Mouse (Mus musculus) stomach, embryonic 15.5 days (tissue): ENCODE data around the gene Zdhhc16. TPM values are rescaled to one million over a fixed set of nuclear protein-coding genes. Genes with fewer than 3 reads are reported as not detected.
A peak's percentile ranks its signal among the peaks of the same experiment; 100 is the strongest.

Source experiments
- ATAC-seq: fragments of 200-750 bp; cut with Nextera tagmentation; 2 replicates; pipeline ENCODE4 v1.8.0; 2017; ENCODE audit warnings: low read depth, moderate number of reproducible peaks, moderate TSS enrichment; ENCODE audit not compliant: insufficient read depth, low FRiP score
- H3K27ac ChIP-seq: fragments of 300-500 bp; sonication (generic); 2 replicates; pipeline ENCODE4 v1.5.1; 2015; ENCODE audit warnings: mild to moderate bottlenecking, inconsistent platforms
- H3K27me3 ChIP-seq: fragments of 300-500 bp; sonication (generic); replicated peaks from 2 replicates; pipeline ENCODE4 v1.6.1; 2015; ENCODE audit warnings: inconsistent platforms
- H3K36me3 ChIP-seq: fragments of 300-500 bp; sonication (generic); 2 replicates; pipeline ENCODE4 v1.6.1; 2015; ENCODE audit warnings: inconsistent platforms
- H3K4me1 ChIP-seq: fragments of 300-500 bp; sonication (generic); 2 replicates; pipeline ENCODE4 v1.6.1; 2015; ENCODE audit warnings: inconsistent platforms
- H3K4me2 ChIP-seq: fragments of 300-500 bp; sonication (generic); 2 replicates; pipeline ENCODE4 v1.6.1; 2015; ENCODE audit warnings: mild to moderate bottlenecking, inconsistent platforms
- H3K4me3 ChIP-seq: fragments of 300-500 bp; sonication (generic); replicated peaks from 2 replicates; pipeline ENCODE4 v1.5.1; 2015; ENCODE audit warnings: inconsistent platforms
- H3K9ac ChIP-seq: fragments of 300-500 bp; sonication (generic); 2 replicates; pipeline ENCODE4 v1.6.1; 2015; ENCODE audit warnings: inconsistent platforms
- H3K9me3 ChIP-seq: fragments of 300-500 bp; sonication (generic); 2 replicates; pipeline ENCODE4 v1.6.1; 2016; ENCODE audit warnings: inconsistent platforms
- WGBS: fragments of 180-500 bp; shearing (Covaris S2); methylation state at CpG from one replicate; pipeline ENCODE4 v1.1.7; 2015; 5-methylcytosine and 5-hydroxymethylcytosine counted together
- polyA plus RNA-seq: library from polyadenylated mRNA; unstranded; fragments of >200 nt; fragmentation: Nextera tagmentation; extraction: Ambion mirVana; gene quantifications from 2 replicates; pipeline ENCODE4 v1.2.1, GENCODE M21; 2015

Zdhhc16 gene
- 73.4 and 82.2 TPM in 2 replicates for polyA plus RNA-seq

- Histone ChIP-seq H3K27ac (peak within 1 kb of the TSS; percentile 17), H3K36me3 (peaks cover 8% of the 10 kb centered on the region; the same call in 1 of the 2 replicates), H3K4me3 (peak within 1 kb of the TSS; percentile 80), H3K27me3 (no peaks in the 10 kb centered on the region), H3K4me2 (peak within 1 kb of the TSS; percentile 75), H3K4me1 (peaks cover 7% of the 10 kb centered on the region), H3K9me3 (no peaks in the 10 kb centered on the region), H3K9ac (peak within 1 kb of the TSS; percentile 79)
- under 1% methylated on average over 47 of the region's 47 CpGs for WGBS
- ATAC-seq, result peak; percentile 100
Measured at GRCm38 (mm10) chr19:41933179-41934086, at the start of gene Zdhhc16, which contains the start of gene Exosc1. TSS of gene Zdhhc16 (plus strand) at chr19:41933480. TSS of gene Exosc1 (minus strand) at chr19:41933423.

DNA sequence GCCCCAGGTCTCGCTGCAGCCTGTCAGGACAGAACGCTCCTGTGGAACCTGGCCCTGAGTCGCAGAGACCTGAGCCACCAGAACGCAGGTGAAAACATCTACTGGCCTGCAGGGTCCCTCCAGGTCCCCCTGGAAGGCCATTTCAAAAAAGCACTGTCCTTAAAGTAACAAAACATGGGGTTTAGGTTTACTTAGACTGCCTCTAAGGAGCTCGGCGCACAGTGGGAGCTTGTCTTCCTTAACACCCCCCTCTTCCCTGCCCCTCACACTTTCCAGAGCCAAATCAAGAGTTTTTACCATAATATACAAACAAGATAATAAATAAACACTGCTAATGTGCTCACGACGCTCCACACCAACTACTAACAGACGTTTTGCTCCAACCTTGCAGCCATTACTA, 49.4 kb upstream of the Zdhhc16 start:
- ATAC-seq, result no peak
- Histone ChIP-seq H3K36me3 (peaks cover 39% of the 10 kb centered on the region), H3K27ac (no peak overlapping the region), H3K9ac (no peak overlapping the region), H3K4me3 (no peak overlapping the region), H3K4me1 (no peaks in the 10 kb centered on the region), H3K27me3 (no peaks in the 10 kb centered on the region), H3K9me3 (no peaks in the 10 kb centered on the region), H3K4me2 (no peak overlapping the region)
- 86% methylated on average over 9 of the region's 9 CpGs for WGBS

- no peak overlapping the region for H3K27ac ChIP-seq
- ATAC-seq, result no peak
- H3K36me3 ChIP-seq, result peaks cover 37% of the 10 kb centered on the region
Measured at GRCm38 (mm10) chr19:41888191-41888590, 45.1 kb upstream of the Zdhhc16 start.

GRCm38 (mm10) chr19:41894959-41895358, 38.3 kb upstream of the Zdhhc16 start:
- peaks cover 5% of the 10 kb centered on the region for H3K36me3 ChIP-seq
- H3K9me3 ChIP-seq, result no peaks in the 10 kb centered on the region
- peaks cover 7% of the 10 kb centered on the region for H3K4me1 ChIP-seq
- H3K9ac ChIP-seq, result peak overlapping the region; percentile 13; the same call in 1 of the 2 replicates
- peak overlapping the region; percentile 83 for H3K4me3 ChIP-seq
- ATAC-seq, result no peak
- H3K27me3 ChIP-seq, result no peaks in the 10 kb centered on the region
- WGBS, result 38% methylated on average over 7 of the region's 7 CpGs
- H3K27ac ChIP-seq, result no peak overlapping the region
- peak overlapping the region; percentile 76 for H3K4me2 ChIP-seq

More at GRCm38 (mm10) chr19:41888191-41888590, 45.1 kb upstream of the Zdhhc16 start:
- H3K9ac ChIP-seq, result no peak overlapping the region
- no peaks in the 10 kb centered on the region for H3K9me3 ChIP-seq
- H3K27me3 ChIP-seq, result no peaks in the 10 kb centered on the region
- H3K4me1 ChIP-seq, result no peaks in the 10 kb centered on the region
- no peak overlapping the region for H3K4me2 ChIP-seq
- no peak overlapping the region for H3K4me3 ChIP-seq

DNA sequence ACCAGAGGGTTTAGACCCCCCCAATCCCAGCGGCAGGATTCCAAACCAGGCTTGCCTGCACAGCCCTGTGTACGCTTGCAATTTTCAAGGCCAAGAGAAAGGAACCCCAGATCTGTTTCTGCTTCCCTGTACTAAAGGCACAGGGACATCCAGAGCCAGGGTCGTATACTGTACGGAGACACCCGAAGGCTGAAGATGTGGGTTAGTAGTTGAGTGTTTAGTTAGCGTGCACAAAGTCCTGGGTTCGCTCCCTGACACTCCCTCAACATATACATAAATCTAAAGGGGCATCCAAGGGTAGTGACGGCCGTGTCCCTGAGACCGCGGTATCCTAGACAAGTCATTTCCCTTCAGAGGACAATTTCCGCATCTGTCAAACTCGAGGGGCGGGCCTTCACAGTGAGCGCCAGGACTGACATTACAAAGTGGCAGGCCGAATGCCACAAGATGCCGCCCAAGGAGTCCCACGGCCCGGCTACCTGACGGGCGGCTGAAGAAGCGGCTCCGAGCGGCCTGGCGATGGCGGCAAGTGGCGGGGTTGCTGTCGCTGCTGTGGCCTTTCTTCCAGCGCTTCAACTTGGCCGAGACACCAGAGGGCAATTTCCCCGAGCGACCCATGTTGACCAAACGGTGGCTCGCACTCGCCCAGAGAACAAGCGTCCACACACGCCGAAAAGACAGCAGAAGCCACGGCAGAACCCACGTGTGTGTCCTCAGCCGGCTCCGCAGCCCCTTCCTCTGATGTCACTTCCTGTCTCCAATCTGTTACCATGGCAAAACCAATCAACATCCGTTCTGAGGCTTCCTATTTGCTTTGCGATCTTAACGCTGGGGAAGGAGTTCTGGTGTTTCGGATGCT, 37.6 kb upstream of the Zdhhc16 start, which contains the start of gene Rrp12:
Rrp12 (minus strand) TSS at position 714 of the 859 bp plus-strand sequence.
- Histone ChIP-seq H3K4me1 (peaks cover 7% of the 10 kb centered on the region), H3K27ac (no peak within 1 kb of the TSS), H3K9me3 (no peaks in the 10 kb centered on the region), H3K36me3 (no peaks in the 10 kb centered on the region), H3K4me2 (peak within 1 kb of the TSS; percentile 76), H3K9ac (peak within 1 kb of the TSS; percentile 13; the same call in 1 of the 2 replicates), H3K4me3 (peak within 1 kb of the TSS; percentile 83), H3K27me3 (no peaks in the 10 kb centered on the region)
- 1% methylated on average over 46 of the region's 46 CpGs for WGBS
- peak; percentile 89 for ATAC-seq

- peaks cover 7% of the 10 kb centered on the region for H3K4me1 ChIP-seq
- WGBS, result 15% methylated on average over 18 of the region's 18 CpGs
- no peak overlapping the region for H3K9ac ChIP-seq
- H3K4me3 ChIP-seq, result peak overlapping the region; percentile 83
- no peak overlapping the region for H3K27ac ChIP-seq
- no peak for ATAC-seq
- H3K36me3 ChIP-seq, result no peaks in the 10 kb centered on the region
- H3K4me2 ChIP-seq, result peak overlapping the region; percentile 76
- H3K27me3 ChIP-seq, result no peaks in the 10 kb centered on the region
- no peaks in the 10 kb centered on the region for H3K9me3 ChIP-seq
Measured at GRCm38 (mm10) chr19:41896319-41896711, 37.0 kb upstream of the Zdhhc16 start.

- no peak overlapping the region for H3K9ac ChIP-seq
- H3K4me2 ChIP-seq, result no peak overlapping the region
- WGBS, result 54% methylated on average over 4 of the region's 4 CpGs
- peaks cover 7% of the 10 kb centered on the region for H3K4me1 ChIP-seq
- no peaks in the 10 kb centered on the region for H3K36me3 ChIP-seq
- no peaks in the 10 kb centered on the region for H3K9me3 ChIP-seq
- H3K27me3 ChIP-seq, result no peaks in the 10 kb centered on the region
- H3K4me3 ChIP-seq, result no peak overlapping the region
- no peak for ATAC-seq
- H3K27ac ChIP-seq, result no peak overlapping the region
Measured at GRCm38 (mm10) chr19:41898860-41899259, 34.4 kb upstream of the Zdhhc16 start.

DNA sequence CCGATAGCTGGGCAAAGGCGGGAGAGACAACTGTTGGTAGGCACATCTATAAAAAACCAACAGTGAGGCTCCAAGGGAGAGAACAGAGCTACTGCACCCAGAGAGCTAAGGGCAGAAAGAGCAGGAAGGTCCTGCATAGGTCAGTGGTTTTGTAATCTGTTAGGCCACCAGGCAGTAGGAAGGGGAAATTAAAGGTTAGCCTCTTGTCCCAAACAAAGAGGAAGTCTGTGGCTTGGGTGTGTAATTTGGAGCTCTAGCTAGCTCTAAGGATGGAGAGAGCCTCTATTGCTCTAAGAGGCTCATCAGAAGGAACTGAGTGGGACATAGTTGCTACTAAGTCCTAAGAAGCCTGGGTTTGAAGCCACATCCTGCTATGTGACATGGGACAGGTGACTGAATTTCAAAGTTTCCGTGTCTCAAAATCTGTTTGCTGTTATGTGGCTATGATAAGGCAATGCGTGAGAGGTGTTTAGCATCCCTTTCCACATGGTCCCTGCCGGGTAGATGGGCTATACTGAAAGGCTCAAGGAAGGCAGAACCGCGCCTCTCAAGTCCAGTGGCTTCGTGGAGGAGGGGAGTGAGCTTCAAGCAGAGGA, 32.7 kb upstream of the Zdhhc16 start:
- no peak overlapping the region for H3K4me2 ChIP-seq
- no peak overlapping the region for H3K9ac ChIP-seq
- ATAC-seq, result no peak
- no peaks in the 10 kb centered on the region for H3K9me3 ChIP-seq
- no peaks in the 10 kb centered on the region for H3K36me3 ChIP-seq
- WGBS, result 82% methylated on average over 8 of the region's 8 CpGs
- no peaks in the 10 kb centered on the region for H3K4me1 ChIP-seq
- H3K4me3 ChIP-seq, result no peak overlapping the region
- H3K27me3 ChIP-seq, result no peaks in the 10 kb centered on the region
- H3K27ac ChIP-seq, result no peak overlapping the region

DNA sequence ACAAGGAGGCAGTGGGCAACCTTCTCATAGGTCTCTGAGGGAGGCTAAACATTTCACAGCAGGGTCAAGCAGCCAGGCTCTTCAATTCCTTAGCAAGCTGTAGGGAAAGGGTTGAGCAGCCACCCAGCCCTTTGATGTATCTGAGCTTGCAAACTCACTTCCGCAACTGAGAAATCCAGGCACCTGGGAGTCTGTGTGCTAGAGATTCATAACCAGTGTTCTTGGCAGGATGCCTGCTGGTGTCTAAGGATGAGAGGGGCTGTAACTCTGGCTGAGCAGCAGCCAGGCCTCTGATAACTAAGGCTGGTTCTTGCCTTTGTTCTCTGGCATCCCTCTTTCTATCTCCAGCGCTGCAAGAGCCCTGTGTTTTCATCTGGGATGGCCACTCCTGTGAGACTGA, 31.6 kb upstream of the Zdhhc16 start:
- Histone ChIP-seq H3K4me3 (no peak overlapping the region), H3K9ac (no peak overlapping the region), H3K4me1 (0 out of 2 replicates have a peak, but pooled peaks cover under 1% of the 10 kb centered on the region), H3K27me3 (no peaks in the 10 kb centered on the region), H3K9me3 (no peaks in the 10 kb centered on the region), H3K27ac (no peak overlapping the region), H3K4me2 (no peak overlapping the region), H3K36me3 (no peaks in the 10 kb centered on the region)
- WGBS, result 45% methylated on average over 2 of the region's 2 CpGs
- no peak for ATAC-seq

- WGBS, result 80% methylated on average over 10 of the region's 10 CpGs
- no peak overlapping the region for H3K27ac ChIP-seq
- H3K27me3 ChIP-seq, result no peaks in the 10 kb centered on the region
- no peak overlapping the region for H3K4me3 ChIP-seq
- peaks cover 12% of the 10 kb centered on the region for H3K4me1 ChIP-seq
- H3K9me3 ChIP-seq, result no peaks in the 10 kb centered on the region
- no peak for ATAC-seq
- H3K36me3 ChIP-seq, result no peaks in the 10 kb centered on the region
- H3K9ac ChIP-seq, result no peak overlapping the region
- H3K4me2 ChIP-seq, result no peak overlapping the region
Measured at GRCm38 (mm10) chr19:41902848-41903593, 30.3 kb upstream of the Zdhhc16 start.

- peaks cover 14% of the 10 kb centered on the region for H3K4me1 ChIP-seq
- no peaks in the 10 kb centered on the region for H3K27me3 ChIP-seq
- no peaks in the 10 kb centered on the region for H3K36me3 ChIP-seq
- WGBS, result 84% methylated on average over 2 of the region's 2 CpGs
- no peaks in the 10 kb centered on the region for H3K9me3 ChIP-seq
- ATAC-seq, result no peak
- no peak overlapping the region for H3K27ac ChIP-seq
- H3K4me2 ChIP-seq, result no peak overlapping the region
- H3K4me3 ChIP-seq, result no peak overlapping the region
- H3K9ac ChIP-seq, result no peak overlapping the region
Measured at GRCm38 (mm10) chr19:41905246-41905645, 28.0 kb upstream of the Zdhhc16 start.
